Mouse (Mus musculus) kidney, adult 8-10 months (tissue): Measurements from ENCODE around the gene Map2k5.

ENCODE experiments used
- DNase-seq, 2 experiments: peaks; one replicate each; pipeline ENCODE4 v3.0.0; 2022

Gene Map2k5

DNA sequence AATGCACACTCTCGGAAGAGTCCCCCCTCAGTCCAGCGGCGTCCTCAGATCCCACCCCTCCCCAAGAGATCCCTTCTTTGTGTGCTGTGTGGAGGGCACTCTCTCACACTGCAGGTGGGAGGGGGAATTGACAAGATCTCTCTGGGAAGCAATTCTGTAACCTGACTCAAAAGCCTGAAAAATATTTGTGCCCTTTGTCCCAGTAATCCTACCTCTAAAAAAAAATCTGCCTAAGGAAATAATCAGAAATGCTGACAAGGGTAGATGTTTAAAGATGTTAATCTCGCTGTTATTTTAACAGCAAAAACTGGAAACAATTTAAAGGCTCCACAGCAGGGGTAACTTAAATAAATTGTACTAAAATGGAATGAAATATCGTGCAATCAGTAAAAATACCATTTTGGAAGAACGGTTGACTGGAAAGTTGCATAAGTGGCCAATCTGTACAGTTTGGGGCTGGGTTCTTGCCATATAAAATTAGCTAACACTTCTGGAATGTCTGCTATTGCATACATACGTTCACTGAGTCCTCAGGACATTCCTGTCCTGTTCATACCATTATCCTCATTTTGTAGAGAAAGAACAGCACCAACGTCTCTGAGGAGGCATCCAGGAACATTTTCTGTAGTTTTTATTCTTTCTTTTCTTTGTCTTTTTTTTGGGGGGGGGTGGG, 255.4 kb downstream of the Map2k5 start:
- no peak for DNase-seq

DNA sequence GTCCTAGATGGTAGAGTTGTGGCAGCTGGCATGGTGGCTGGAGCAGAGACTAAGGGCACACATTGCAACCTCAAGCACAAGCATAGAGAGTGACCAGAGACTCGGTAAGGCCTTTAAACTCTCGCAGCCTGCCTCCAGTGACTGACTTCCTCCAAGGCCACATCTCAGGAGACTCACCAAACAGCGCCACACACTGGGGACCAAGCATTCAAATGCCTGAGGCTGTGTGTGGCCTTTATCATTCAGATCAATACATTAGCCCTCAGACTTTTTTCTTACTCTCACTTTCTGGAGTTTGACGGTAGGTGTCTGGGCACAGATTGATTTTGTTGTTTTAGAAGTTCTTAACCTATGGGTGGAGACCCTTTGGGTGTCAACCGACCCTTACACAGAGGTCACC, 259.3 kb downstream of the Map2k5 start:
- DNase-seq, result no peak
